Mouse (Mus musculus): ENCODE data around the gene Ceacam13.
"Not testable (repeated sequence)": the region's sequence is repeated elsewhere in the genome, so short reads cannot be mapped to it uniquely, and the experiment has no call there.

Ceacam13 gene

GRCm38 (mm10) chr7:18009589-18009988, at the start of gene Ceacam13:
TSS of gene Ceacam13 (plus strand) at chr7:18009889.
- in situ Hi-C loops (cut with MboI, MseI) = no loop called here

GRCm38 (mm10) chr7:17971824-17972223, 37.9 kb upstream of the Ceacam13 start, which contains the start of gene Ceacam11:
TSS of gene Ceacam11 (plus strand) at chr7:17972124.
- in situ Hi-C loops (cut with MboI, MseI) = no loop called here

DNA sequence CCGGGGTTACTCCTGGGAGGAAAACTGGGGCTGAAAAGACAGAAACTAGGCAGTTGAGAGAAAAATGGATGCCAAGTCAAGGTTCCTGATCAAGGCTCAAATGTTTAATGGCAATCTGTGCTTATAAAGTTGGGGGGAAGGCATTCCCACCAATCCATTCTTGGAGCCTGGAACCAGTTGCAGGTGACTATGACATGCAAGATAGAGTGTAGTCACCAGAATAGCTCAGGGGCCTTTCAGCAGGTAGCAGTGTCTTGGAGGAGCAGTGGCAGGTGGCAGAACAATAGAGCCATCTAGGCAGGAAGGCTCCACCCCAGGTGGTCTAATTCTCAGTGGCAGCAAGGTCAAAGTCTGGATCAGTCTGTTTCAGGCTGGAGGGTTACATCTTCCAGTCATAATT, 8.6 kb upstream of the Ceacam13 start:
- in situ Hi-C loops (cut with MboI, MseI) = not testable (repeated sequence)

GRCm38 (mm10) chr7:18065629-18066028, 55.9 kb downstream of the Ceacam13 start, which contains the start of gene Ceacam12:
TSS of gene Ceacam12 (plus strand) at chr7:18065929.
- in situ Hi-C loops (cut with MboI, MseI) = no loop called here

All from regulatory T cell (primary cell).